Mouse (Mus musculus) forebrain, embryonic 10.5 days (tissue): ENCODE results near the gene Zfp568. TPM values are rescaled to one million over a fixed set of nuclear protein-coding genes. Genes with fewer than 3 reads are reported as not detected.
"Not testable (repeated sequence)": the region's sequence is repeated elsewhere in the genome, so short reads cannot be mapped to it uniquely, and the experiment has no call there.

Source experiments
- DNase-seq: peaks from one replicate; pipeline ENCODE4 v3.0.0-alpha.2; 2017; ENCODE audit warnings: low spot score; ENCODE audit errors: extremely low spot score
- H3K27ac ChIP-seq: fragments of 300-500 bp; sonication (generic); 2 replicates; pipeline ENCODE4 v1.5.1; 2016; ENCODE audit warnings: mild to moderate bottlenecking
- H3K27me3 ChIP-seq: fragments of 300-500 bp; sonication (generic); 2 replicates; pipeline ENCODE4 v1.6.1; 2016; ENCODE audit warnings: mild to moderate bottlenecking; ENCODE audit not compliant: poor library complexity, severe bottlenecking
- H3K36me3 ChIP-seq: fragments of 300-500 bp; sonication (generic); replicated peaks from 2 replicates; pipeline ENCODE4 v1.6.1; 2016; ENCODE audit warnings: mild to moderate bottlenecking, moderate library complexity
- H3K4me1 ChIP-seq: fragments of 300-500 bp; sonication (generic); 2 replicates; pipeline ENCODE4 v1.6.1; 2016
- H3K4me3 ChIP-seq: fragments of 300-500 bp; sonication (generic); 2 replicates; pipeline ENCODE4 v1.5.1; 2016; ENCODE audit warnings: mild to moderate bottlenecking, moderate library complexity
- H3K9me3 ChIP-seq: fragments of 300-500 bp; sonication (generic); 2 replicates; pipeline ENCODE4 v1.6.1; 2016; ENCODE audit warnings: mild to moderate bottlenecking, moderate library complexity
- WGBS: fragments of 180-500 bp; shearing (Covaris S2); methylation state at CpG from one replicate; pipeline ENCODE4 v1.1.7; 2016; 5-methylcytosine and 5-hydroxymethylcytosine counted together
- polyA plus RNA-seq: library from polyadenylated mRNA; unstranded; fragments of >200 nt; fragmentation: Nextera tagmentation; extraction: Ambion mirVana; gene quantifications from 2 replicates; pipeline ENCODE4 v1.2.1, GENCODE M21; 2016

Gene Zfp568
- polyA plus RNA-seq, 1 experiment from 2014 or later, result 22.7 TPM

DNA sequence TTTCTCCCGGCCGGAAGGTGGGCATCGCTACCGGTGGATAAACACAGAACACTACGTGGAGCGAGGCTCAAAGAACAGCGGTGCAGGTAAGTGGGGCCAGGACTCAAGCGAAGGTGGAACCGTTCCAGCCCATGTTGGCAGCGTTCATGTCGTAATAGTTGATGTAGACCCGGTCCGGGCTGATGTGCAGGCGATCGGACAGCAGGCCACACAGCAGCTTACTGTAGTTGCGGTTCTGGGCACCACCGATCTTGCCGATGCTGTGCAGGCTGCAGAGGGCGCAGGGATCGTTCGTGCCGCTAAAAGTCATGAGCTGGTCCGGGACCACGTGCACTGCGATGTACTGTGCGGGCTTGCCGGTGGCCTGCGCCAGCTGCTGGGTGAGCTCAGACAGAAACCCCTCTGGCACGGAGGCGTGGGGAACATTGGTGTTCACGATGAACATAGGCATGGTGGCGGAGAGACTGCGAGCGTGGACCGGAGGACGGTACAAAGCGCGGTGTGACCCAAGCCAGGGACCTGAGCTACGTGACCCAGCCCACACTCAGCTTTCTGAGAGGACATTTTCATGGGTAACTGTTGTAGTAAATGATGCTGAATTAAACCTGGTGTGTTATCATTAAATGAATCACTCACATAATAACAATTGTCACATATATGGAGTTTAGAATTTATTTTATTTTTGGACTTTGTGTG is 18.5 kb upstream of the Zfp568 start:
- H3K36me3 ChIP-seq, H3K27me3 ChIP-seq, H3K27ac ChIP-seq, DNase-seq, H3K4me1 ChIP-seq, H3K4me3 ChIP-seq: not testable (repeated sequence)
- 53% methylated on average over 38 of the region's 39 CpGs for WGBS
- H3K9me3 ChIP-seq, result peaks cover 13% of the 10 kb centered on the region; the same call in 1 of the 2 replicates

DNA sequence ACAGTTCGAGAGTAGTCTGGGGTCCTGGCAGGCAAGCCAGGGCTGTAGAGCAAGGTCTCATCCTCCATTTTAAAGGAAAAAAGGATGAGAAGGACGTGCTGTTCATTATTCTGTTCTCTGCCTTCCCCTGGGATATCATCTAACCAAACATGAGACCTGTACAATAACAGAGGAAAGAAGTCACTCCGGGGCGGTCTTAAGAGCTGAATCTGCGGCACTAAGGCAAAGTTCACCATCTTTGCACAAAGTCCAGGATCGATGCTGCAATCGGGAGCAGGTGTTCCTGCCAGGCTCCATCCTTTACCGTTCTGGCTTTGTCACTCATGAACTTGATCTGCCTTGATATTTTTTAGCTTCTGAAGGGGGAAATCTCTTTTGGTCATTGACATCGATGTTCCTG is 13.1 kb upstream of the Zfp568 start:
- H3K4me3 ChIP-seq, result no peak overlapping the region

DNA sequence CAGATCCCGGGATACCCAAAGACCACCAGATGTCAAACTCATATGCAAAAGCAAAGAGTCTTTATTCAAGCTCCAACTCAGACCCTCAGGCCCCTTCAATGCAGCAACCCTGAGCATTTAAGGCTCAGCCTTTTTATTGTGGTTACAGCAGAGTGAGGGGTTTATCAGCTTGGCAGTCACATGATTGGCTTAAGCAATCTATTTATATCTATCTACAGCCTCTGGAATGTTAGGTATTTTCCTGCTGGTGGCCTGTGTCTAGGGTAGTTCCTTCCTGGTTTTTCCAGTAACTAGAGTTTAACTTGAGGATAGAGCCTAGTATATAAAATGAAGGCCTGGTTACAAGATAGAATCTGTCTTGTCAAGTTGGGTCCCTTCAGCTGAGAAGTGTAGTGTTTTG is 3.0 kb upstream of the Zfp568 start:
- WGBS, result 91% methylated on average over 1 of the region's 1 CpGs
- H3K4me3 ChIP-seq, result no peak overlapping the region
- peaks cover 34% of the 10 kb centered on the region for H3K4me1 ChIP-seq
- H3K27ac ChIP-seq, result no peak overlapping the region
- peaks cover 4% of the 10 kb centered on the region for H3K36me3 ChIP-seq
- DNase-seq, result no peak
- peaks cover 10% of the 10 kb centered on the region for H3K9me3 ChIP-seq
- no peaks in the 10 kb centered on the region for H3K27me3 ChIP-seq

More for the DNA sequence above, 13.1 kb upstream of the Zfp568 start:
- WGBS, result 89% methylated on average over 9 of the region's 9 CpGs
- Histone ChIP-seq H3K27ac (no peak overlapping the region), H3K9me3 (0 out of 2 replicates have a peak, but pooled peaks cover 5% of the 10 kb centered on the region), H3K36me3 (no peaks in the 10 kb centered on the region), H3K27me3 (no peaks in the 10 kb centered on the region), H3K4me1 (no peaks in the 10 kb centered on the region)
- no peak for DNase-seq

DNA sequence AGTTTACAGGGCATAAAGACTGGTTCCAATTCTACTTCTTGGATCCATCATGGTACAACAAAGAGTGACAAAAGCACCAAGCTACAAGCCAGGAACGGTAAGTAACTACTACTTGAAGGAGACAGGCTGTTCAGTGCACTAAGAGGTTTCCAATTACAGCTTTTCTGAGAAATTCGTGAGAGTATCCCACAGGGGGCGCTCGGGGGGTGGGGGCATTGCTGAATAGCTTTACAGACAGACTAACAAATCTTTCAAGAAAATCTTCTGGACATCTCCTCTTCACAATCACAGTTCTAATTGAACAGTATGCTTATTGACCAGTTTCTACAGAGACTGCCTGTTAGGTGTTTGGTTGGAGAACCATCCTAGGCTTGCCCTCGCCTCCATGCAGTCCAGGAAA is 2.3 kb upstream of the Zfp568 start:
- Histone ChIP-seq H3K4me1 (peaks cover 34% of the 10 kb centered on the region), H3K36me3 (peaks cover 11% of the 10 kb centered on the region), H3K27ac (no peak overlapping the region), H3K27me3 (no peaks in the 10 kb centered on the region), H3K9me3 (peaks cover 10% of the 10 kb centered on the region), H3K4me3 (no peak overlapping the region)
- no peak for DNase-seq
- 56% methylated on average over 5 of the region's 5 CpGs for WGBS

DNA sequence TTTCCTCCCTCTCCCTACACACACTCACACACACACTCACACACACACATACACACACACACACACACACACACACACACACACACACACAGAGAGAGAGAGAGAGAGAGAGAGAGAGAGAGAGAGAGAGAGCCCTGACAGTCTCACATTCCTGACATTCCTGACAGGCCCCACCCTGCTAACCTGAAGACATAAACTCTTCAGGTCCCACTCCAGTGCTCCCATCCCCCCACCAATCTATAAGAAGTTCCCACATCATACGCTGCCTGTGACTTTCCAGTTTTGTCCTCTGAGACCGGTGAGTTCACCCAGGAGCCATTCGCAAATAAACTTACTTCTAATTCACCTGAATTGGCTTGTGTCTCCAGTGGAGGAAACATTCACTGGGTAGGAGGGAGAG is 1.9 kb upstream of the Zfp568 start:
- Histone ChIP-seq H3K27ac (no peak overlapping the region), H3K4me1 (peaks cover 34% of the 10 kb centered on the region), H3K36me3 (peaks cover 15% of the 10 kb centered on the region), H3K27me3 (no peaks in the 10 kb centered on the region), H3K9me3 (peaks cover 10% of the 10 kb centered on the region), H3K4me3 (no peak overlapping the region)
- no peak for DNase-seq
- WGBS, result 86% methylated on average over 3 of the region's 3 CpGs

DNA sequence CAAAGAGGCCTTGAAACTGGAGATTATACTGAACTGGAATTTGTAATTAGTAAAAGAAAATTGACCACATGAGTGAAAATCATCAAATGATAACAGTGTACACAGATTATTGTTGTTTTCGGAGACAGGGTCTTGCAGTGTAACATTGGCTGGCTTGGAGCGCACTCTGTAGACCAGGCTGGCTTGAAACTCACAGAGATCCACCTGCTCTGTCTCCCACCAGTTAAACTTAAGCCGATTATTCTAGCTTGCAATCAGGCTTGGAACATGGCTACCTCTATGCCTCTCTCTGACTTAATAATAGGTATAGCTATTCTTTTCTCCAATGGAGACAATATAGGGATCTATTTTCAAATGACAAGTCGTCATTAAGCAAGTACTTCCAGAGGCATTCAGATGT is 1.4 kb upstream of the Zfp568 start:
- peaks cover 34% of the 10 kb centered on the region for H3K4me1 ChIP-seq
- 73% methylated on average over 4 of the region's 4 CpGs for WGBS
- no peaks in the 10 kb centered on the region for H3K27me3 ChIP-seq
- DNase-seq, result no peak
- peak overlapping the region; percentile 97; the same call in 1 of the 2 replicates for H3K27ac ChIP-seq
- peaks cover 10% of the 10 kb centered on the region for H3K9me3 ChIP-seq
- H3K4me3 ChIP-seq, result peak overlapping the region; percentile 87
- H3K36me3 ChIP-seq, result peaks cover 20% of the 10 kb centered on the region

DNA sequence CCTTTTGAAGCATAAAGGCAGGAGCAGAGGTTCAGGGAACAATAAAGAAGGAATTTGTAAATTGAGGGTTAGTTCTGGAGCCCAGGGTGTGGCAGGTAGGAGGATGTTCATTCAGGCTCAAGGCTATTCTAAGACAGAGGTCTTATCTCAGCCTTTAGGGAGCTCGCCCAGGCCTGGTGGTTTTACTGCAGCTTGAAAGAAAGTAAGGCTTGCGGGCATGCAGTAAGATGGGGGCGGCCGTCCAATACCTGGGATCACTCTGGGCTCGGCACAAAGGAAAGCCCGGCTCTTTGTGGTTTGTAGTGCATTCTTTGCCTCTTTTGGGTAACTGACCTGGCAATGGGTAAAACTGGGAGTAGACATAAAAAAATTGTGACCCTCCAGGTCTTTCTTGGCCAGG is 824 bp upstream of the Zfp568 start:
- 23% methylated on average over 6 of the region's 6 CpGs for WGBS
- Histone ChIP-seq H3K27ac (peak overlapping the region; percentile 97), H3K9me3 (peaks cover 10% of the 10 kb centered on the region), H3K4me1 (peaks cover 34% of the 10 kb centered on the region), H3K4me3 (peak overlapping the region; percentile 87), H3K27me3 (no peaks in the 10 kb centered on the region), H3K36me3 (peaks cover 26% of the 10 kb centered on the region)
- peak; percentile 16 for DNase-seq

DNA sequence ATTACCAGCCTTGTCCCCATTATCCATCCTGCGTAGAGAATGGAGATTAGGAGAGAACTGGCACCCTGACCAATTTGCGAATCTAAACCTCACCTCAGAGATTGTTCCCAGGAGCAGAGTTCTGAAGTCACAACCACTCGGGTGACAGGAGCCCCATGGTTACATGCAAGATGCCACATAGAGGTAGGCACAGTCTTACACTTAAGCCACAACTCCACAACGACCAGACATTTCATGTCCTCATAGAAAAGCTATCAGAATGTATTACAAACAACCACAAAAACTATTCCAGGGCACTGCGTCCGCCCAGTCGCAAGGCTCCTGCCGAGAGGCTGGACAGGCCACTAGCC is 440 bp upstream of the Zfp568 start:
- Histone ChIP-seq H3K4me1 (peaks cover 34% of the 10 kb centered on the region), H3K36me3 (peaks cover 30% of the 10 kb centered on the region), H3K27ac (peak overlapping the region; percentile 97), H3K27me3 (no peaks in the 10 kb centered on the region), H3K4me3 (peak overlapping the region; percentile 87), H3K9me3 (peaks cover 10% of the 10 kb centered on the region)
- no peak for DNase-seq
- 2% methylated on average over 8 of the region's 8 CpGs for WGBS

DNA sequence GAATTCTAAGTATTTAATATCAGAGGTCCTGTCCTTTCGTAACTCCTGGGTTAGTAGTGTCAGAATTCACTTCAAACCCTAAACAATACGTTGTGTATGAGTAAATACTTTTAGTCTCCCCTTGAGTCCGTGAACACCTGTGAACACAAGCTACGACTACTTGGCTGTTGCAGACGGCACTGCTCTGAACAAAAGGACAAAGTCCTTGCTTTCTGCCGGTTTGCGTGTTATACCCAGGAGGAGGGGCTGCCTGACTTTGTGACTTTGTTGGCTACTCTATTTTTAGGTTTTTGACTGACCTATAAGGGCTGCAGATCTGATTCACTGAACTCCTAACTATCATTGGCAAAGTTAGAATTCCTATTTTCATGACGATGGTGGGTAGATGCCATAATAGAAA is 2.3 kb downstream of the Zfp568 start:
- Histone ChIP-seq H3K4me1 (peaks cover 34% of the 10 kb centered on the region), H3K36me3 (peaks cover 54% of the 10 kb centered on the region), H3K27ac (no peak overlapping the region), H3K9me3 (no peaks in the 10 kb centered on the region), H3K4me3 (no peak overlapping the region), H3K27me3 (no peaks in the 10 kb centered on the region)
- no peak for DNase-seq
- whole genome bisulfite sequencing, result 94% methylated on average over 8 of the region's 8 CpGs

DNA sequence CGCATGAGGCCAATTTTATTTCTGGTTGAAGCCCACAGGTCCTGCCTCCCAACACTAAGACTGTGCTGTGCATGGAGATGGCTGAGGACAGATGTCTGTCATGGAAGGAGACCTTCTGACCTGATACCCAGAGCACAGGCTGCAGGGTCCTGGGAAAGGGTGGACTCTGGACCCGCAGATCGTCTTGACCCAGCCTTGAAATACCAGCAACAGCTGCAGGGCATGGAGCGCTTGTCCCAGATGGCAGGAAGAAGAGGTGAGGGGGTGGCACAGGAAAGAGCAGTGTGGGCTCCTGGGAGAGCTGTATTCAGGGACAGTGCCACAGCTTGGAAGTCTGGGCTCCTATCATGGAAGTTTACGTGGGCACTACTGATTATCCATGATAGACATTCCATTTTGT is 3.8 kb downstream of the Zfp568 start:
- H3K9me3 ChIP-seq, result no peaks in the 10 kb centered on the region
- no peak overlapping the region for H3K27ac ChIP-seq
- no peaks in the 10 kb centered on the region for H3K27me3 ChIP-seq
- H3K4me3 ChIP-seq, result no peak overlapping the region
- 94% methylated on average over 5 of the region's 5 CpGs for WGBS
- no peak for DNase-seq
- H3K36me3 ChIP-seq, result peaks cover 68% of the 10 kb centered on the region
- peaks cover 20% of the 10 kb centered on the region for H3K4me1 ChIP-seq

DNA sequence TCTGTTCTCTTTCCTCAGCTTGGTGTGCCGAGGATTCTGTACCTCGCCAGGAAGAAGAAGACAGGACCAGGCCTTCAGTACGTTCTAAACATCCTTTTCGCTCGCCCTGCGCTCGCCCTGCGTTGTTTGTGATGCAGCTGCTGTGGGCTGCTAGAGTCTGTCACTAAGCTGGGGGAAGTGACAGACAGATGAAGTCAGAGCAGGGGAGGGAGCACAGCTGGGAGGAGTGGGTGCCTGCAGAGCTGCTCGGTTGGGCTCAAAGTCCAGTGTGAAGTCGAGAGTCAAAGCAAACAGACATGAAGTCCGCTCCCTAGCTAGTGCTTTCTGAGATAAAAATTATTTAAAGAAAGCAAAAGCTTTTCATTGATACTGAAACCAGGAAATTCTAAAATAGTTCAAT is 5.3 kb downstream of the Zfp568 start:
- no peak for DNase-seq
- H3K36me3 ChIP-seq, result peaks cover 82% of the 10 kb centered on the region
- peaks cover 3% of the 10 kb centered on the region; the same call in 1 of the 2 replicates for H3K9me3 ChIP-seq
- no peak overlapping the region for H3K27ac ChIP-seq
- H3K27me3 ChIP-seq, result no peaks in the 10 kb centered on the region
- H3K4me1 ChIP-seq, result peaks cover 12% of the 10 kb centered on the region
- 93% methylated on average over 11 of the region's 11 CpGs for WGBS
- no peak overlapping the region for H3K4me3 ChIP-seq

DNA sequence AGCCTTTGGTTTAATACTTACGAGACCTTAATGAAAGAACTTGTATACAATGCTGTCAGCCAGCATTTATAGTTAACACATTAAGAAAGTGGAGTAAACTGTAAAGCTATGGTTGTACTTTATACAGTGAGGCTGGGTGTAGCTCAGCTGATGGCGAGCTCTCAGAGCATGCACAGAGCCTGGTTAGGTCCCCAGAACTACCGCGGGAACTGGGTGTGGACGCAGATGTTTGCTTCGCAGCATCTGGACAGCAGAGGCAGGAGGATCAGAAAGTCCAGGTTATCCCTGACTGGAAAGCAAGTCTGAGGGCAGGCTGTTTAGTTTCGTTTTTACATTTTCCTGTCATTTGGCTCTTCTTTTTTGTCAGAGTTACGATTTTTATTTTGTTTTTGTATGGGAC is 8.9 kb downstream of the Zfp568 start:
- H3K27ac ChIP-seq, result no peak overlapping the region
- no peak for DNase-seq
- WGBS, result 95% methylated on average over 8 of the region's 8 CpGs
- peaks cover 95% of the 10 kb centered on the region for H3K36me3 ChIP-seq
- H3K9me3 ChIP-seq, result peaks cover 3% of the 10 kb centered on the region; the same call in 1 of the 2 replicates
- no peak overlapping the region for H3K4me3 ChIP-seq
- H3K4me1 ChIP-seq, result no peaks in the 10 kb centered on the region
- H3K27me3 ChIP-seq, result no peaks in the 10 kb centered on the region

DNA sequence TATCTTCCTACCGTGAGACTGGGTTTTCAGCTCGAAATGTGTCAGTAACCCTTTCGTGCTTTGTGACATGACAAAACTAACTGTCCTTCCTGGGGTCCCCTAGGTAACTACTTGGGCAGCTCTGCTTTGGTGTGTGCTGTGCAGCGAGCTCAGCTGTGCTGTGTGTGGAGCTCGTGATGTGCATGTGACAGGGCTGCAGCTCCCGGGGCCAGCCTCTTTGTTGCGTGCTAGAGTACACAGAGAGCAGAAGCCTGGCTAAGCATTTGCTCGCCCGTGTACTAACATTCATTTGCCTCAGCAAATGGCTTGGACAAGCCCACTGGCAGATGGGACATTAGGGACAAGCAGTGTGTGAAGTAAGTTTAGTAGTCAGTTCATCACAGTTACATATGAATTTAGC is 9.6 kb downstream of the Zfp568 start:
- no peaks in the 10 kb centered on the region for H3K27me3 ChIP-seq
- H3K4me3 ChIP-seq, result no peak overlapping the region
- peaks cover 95% of the 10 kb centered on the region for H3K36me3 ChIP-seq
- 97% methylated on average over 9 of the region's 9 CpGs for WGBS
- H3K4me1 ChIP-seq, result no peaks in the 10 kb centered on the region
- no peak for DNase-seq
- H3K27ac ChIP-seq, result no peak overlapping the region
- H3K9me3 ChIP-seq, result peaks cover 3% of the 10 kb centered on the region; the same call in 1 of the 2 replicates
